Mouse (Mus musculus): ENCODE measurements around the gene Cldn20. TPM values are rescaled to one million over a fixed set of nuclear protein-coding genes. Genes with fewer than 3 reads are reported as not detected.

Gene Cldn20
- polyA plus RNA-seq, 1 experiment from 2014 or later, result not detected

DNA sequence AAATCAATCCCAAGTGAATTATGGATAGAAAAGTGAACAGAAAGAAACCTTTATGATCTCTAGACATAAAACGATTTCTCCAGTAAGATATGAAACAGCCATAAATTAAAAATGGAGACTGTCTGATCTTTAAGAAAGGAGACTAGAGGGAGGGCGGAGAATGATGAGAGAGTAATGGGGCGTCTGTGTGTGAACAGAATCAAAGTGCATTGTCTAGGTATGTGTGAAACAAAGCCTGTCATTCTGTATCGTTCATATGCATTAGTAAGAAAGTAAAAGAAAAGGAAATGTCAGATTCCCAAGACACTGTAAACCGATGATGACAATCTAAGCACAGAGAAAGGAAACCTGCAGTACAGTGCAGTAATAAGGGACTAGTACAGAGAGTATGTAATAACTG lies 8.7 kb downstream of the Cldn20 start:
- Histone ChIP-seq H3K27ac (ENCODE audit: low read depth, low read length) (no peak overlapping the region), H3K4me1 (ENCODE audit: control insufficient read depth, insufficient read depth, low read length) (no peaks in the 10 kb centered on the region), H3K36me3 (ENCODE audit: control insufficient read depth, insufficient read depth, low read length) (no peaks in the 10 kb centered on the region), H3K9me3 (ENCODE audit: control insufficient read depth, low read length) (no peaks in the 10 kb centered on the region), H3K4me2 (no peak overlapping the region), H3K9ac (ENCODE audit: low read length) (no peak overlapping the region), H3K4me3 (ENCODE audit: low read depth, low read length) (no peak overlapping the region), H3K27me3 (ENCODE audit: control insufficient read depth, insufficient read depth, low read length) (no peaks in the 10 kb centered on the region)
- ATAC-seq (ENCODE audit: low FRiP score), result no peak
- no peak for DNase-seq (ENCODE audit: low spot score, missing footprints)
- 90% methylated on average over 5 of the region's 5 CpGs for WGBS

DNA sequence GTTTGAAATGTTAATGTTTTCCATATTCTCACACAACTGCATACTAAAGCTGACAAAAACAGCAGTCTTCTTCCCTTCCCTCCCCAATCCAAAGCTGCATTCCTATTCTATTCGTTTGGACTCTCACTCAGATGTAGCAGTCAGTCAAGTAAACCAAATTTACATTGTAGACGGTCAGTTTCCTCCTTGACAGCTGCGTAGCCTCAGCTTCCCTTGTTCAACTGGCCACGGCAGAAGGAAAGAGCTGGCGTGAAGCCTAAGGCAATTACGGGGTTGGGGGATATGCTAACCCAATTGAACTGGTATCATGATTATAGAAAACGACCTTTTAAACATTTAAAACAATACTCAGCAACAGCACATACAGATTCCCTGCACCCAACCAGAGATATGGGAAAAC lies 15.4 kb downstream of the Cldn20 start:
- WGBS, result 79% methylated on average over 7 of the region's 7 CpGs
- Histone ChIP-seq H3K4me2 (no peak overlapping the region), H3K4me1 (ENCODE audit: control insufficient read depth, insufficient read depth, low read length) (no peaks in the 10 kb centered on the region), H3K36me3 (ENCODE audit: control insufficient read depth, insufficient read depth, low read length) (no peaks in the 10 kb centered on the region), H3K27ac (ENCODE audit: low read depth, low read length) (no peak overlapping the region), H3K9me3 (ENCODE audit: control insufficient read depth, low read length) (no peaks in the 10 kb centered on the region), H3K27me3 (ENCODE audit: control insufficient read depth, insufficient read depth, low read length) (no peaks in the 10 kb centered on the region), H3K9ac (ENCODE audit: low read length) (no peak overlapping the region), H3K4me3 (ENCODE audit: low read depth, low read length) (no peak overlapping the region)
- no peak for DNase-seq (ENCODE audit: low spot score, missing footprints)
- ATAC-seq (ENCODE audit: low FRiP score), result no peak

DNA sequence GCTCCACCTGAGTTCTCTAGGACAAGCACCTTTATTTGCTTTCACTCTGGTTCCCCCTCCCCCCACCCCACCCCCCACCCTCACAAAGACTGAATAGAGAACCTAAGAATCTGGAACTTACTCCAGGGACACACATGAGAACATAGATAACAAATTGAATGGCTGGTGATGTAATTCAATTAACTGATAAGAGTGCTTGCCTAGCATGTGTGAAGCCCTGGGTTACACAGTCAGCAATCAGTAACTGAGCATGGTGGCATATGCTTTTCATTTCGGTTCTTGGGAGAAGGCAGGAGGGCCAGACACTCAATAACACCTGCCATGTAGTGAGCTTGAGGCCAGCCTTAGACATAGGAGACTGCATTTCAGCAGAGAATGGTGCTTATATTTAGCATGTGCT lies 23.9 kb downstream of the Cldn20 start:
- H3K9ac ChIP-seq (ENCODE audit: low read length), result no peak overlapping the region
- no peak overlapping the region for H3K4me2 ChIP-seq
- H3K36me3 ChIP-seq (ENCODE audit: control insufficient read depth, insufficient read depth, low read length), result no peaks in the 10 kb centered on the region
- WGBS, result 89% methylated on average over 1 of the region's 1 CpGs
- no peak for ATAC-seq (ENCODE audit: low FRiP score)
- no peaks in the 10 kb centered on the region for H3K9me3 ChIP-seq (ENCODE audit: control insufficient read depth, low read length)
- H3K27me3 ChIP-seq (ENCODE audit: control insufficient read depth, insufficient read depth, low read length), result no peaks in the 10 kb centered on the region
- DNase-seq (ENCODE audit: low spot score, missing footprints), result no peak
- H3K27ac ChIP-seq (ENCODE audit: low read depth, low read length), result no peak overlapping the region
- no peak overlapping the region for H3K4me3 ChIP-seq (ENCODE audit: low read depth, low read length)
- H3K4me1 ChIP-seq (ENCODE audit: control insufficient read depth, insufficient read depth, low read length), result peaks cover 2% of the 10 kb centered on the region

DNA sequence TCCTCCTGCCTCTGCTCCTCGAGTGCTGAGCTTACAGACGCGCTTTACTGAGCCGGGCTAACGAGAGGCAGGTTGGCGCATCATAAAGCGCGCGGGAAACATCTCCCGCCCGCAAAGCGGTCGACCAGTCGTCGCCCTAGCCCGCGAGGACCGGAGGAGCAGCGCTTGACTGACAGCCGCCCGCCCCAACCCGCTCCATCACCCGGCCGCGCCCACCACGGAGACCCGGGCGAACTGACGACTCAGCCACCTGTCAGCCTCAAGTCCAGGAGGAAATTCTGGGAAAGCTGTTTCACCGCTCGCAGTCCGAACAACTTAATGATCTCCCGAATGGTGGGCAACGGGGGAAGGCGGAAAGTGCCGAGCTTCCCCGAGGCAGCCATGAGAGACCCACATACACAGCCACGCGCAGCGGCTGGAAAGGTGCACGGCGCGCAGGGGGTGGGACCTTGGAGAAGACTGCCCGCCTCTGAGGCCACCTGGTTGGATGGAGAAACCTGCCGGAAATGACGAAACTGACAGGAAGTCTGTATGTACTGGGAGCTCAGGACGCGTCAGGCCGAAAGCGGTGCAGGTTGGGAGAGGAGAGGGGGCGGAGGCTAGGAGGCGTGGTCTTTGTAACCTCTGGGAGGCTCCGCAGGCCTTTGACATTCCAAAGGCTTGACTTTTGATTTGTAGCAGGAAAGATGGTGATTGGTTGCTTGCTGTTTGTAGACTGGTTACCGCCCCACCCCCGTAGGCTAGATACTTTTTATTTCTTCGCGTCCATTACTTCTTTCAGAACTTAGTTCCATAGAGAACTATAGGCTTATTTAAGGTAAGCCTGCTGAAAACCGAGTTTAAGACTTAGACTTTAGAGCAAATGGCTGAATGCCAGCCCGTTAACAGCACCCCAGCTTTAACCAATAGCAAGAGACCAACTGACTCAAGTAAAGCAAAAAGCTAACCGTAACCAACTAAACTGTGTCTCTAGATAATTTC lies 25.3 kb downstream of the Cldn20 start, which contains the start of gene Tfb1m:
Tfb1m (minus strand) TSS at position 451 of the 981 bp plus-strand sequence.
- no peaks in the 10 kb centered on the region for H3K27me3 ChIP-seq (ENCODE audit: control insufficient read depth, insufficient read depth, low read length)
- H3K27ac ChIP-seq (ENCODE audit: low read depth, low read length), result peak within 1 kb of the TSS; percentile 42; the same call in 1 of the 2 replicates
- no peaks in the 10 kb centered on the region for H3K36me3 ChIP-seq (ENCODE audit: control insufficient read depth, insufficient read depth, low read length)
- H3K9me3 ChIP-seq (ENCODE audit: control insufficient read depth, low read length), result no peaks in the 10 kb centered on the region
- ATAC-seq (ENCODE audit: low FRiP score) (peak; percentile 99), DNase-seq (ENCODE audit: low spot score, missing footprints) (peak; percentile 99)
- peak within 1 kb of the TSS; percentile 60 for H3K9ac ChIP-seq (ENCODE audit: low read length)
- WGBS, result under 1% methylated on average over 60 of the region's 60 CpGs
- H3K4me1 ChIP-seq (ENCODE audit: control insufficient read depth, insufficient read depth, low read length), result peaks cover 2% of the 10 kb centered on the region
- H3K4me3 ChIP-seq (ENCODE audit: low read depth, low read length), result peak within 1 kb of the TSS; percentile 59
- H3K4me2 ChIP-seq, result peak within 1 kb of the TSS; percentile 72

DNA sequence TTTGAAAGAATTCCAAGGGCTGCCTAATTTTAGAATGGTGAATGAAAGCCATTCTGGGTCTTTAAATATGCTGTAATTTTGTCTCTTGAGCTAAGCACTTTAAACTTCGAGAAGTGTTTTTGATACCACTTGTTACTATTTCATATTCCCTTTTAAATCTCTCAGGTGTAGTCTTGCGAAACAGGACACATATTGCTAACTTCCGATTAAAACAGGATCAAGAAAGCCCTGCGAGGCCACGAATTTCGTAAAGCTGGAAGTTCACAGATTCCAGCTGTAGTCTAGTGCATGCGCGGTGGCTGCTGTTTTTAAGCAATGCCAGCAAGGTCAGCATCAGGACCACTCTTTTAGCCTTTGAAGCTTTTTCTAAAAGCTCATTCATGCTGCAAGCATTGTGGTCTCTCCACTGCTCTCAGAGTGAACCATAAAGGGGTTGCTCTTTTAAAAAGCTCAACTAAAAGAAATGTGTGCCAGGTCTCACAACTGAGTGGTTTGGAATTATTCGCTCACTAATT lies 26.1 kb downstream of the Cldn20 start:
- DNase-seq (ENCODE audit: low spot score, missing footprints), result no peak
- 76% methylated on average over 9 of the region's 9 CpGs for WGBS
- peak overlapping the region; percentile 72 for H3K4me2 ChIP-seq
- peak overlapping the region; percentile 59; the same call in 1 of the 2 replicates for H3K4me3 ChIP-seq (ENCODE audit: low read depth, low read length)
- H3K36me3 ChIP-seq (ENCODE audit: control insufficient read depth, insufficient read depth, low read length), result no peaks in the 10 kb centered on the region
- H3K4me1 ChIP-seq (ENCODE audit: control insufficient read depth, insufficient read depth, low read length), result peaks cover 2% of the 10 kb centered on the region
- ATAC-seq (ENCODE audit: low FRiP score), result no peak
- H3K27me3 ChIP-seq (ENCODE audit: control insufficient read depth, insufficient read depth, low read length), result no peaks in the 10 kb centered on the region
- H3K27ac ChIP-seq (ENCODE audit: low read depth, low read length), result no peak overlapping the region; the same call in 1 of the 2 replicates
- no peaks in the 10 kb centered on the region for H3K9me3 ChIP-seq (ENCODE audit: control insufficient read depth, low read length)
- no peak overlapping the region for H3K9ac ChIP-seq (ENCODE audit: low read length)

DNA sequence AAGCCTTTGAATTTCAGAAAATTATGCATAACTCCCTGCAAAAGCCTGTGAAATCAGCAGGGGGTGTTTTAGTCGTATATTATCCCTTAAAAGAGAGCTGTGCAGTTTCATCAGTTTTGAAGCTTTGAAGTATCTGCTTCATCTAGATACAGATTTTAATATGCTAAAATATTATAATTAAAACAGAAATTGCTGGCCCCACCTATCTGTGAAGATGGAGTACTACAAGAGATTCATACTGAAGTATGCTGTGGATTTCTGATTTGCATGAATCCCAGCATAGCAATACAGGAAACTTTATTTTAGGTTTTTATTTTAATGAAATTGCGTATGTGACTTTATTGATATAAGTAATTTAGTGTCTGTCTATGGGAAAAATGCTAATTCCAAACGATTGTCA lies 28.2 kb downstream of the Cldn20 start:
- no peaks in the 10 kb centered on the region for H3K27me3 ChIP-seq (ENCODE audit: control insufficient read depth, insufficient read depth, low read length)
- WGBS, result 76% methylated on average over 3 of the region's 3 CpGs
- ATAC-seq (ENCODE audit: low FRiP score), result no peak
- H3K36me3 ChIP-seq (ENCODE audit: control insufficient read depth, insufficient read depth, low read length), result no peaks in the 10 kb centered on the region
- no peak overlapping the region for H3K4me2 ChIP-seq
- no peak overlapping the region for H3K27ac ChIP-seq (ENCODE audit: low read depth, low read length)
- H3K9me3 ChIP-seq (ENCODE audit: control insufficient read depth, low read length), result no peaks in the 10 kb centered on the region
- H3K9ac ChIP-seq (ENCODE audit: low read length), result no peak overlapping the region
- peaks cover 2% of the 10 kb centered on the region for H3K4me1 ChIP-seq (ENCODE audit: control insufficient read depth, insufficient read depth, low read length)
- H3K4me3 ChIP-seq (ENCODE audit: low read depth, low read length), result no peak overlapping the region
- no peak for DNase-seq (ENCODE audit: low spot score, missing footprints)

DNA sequence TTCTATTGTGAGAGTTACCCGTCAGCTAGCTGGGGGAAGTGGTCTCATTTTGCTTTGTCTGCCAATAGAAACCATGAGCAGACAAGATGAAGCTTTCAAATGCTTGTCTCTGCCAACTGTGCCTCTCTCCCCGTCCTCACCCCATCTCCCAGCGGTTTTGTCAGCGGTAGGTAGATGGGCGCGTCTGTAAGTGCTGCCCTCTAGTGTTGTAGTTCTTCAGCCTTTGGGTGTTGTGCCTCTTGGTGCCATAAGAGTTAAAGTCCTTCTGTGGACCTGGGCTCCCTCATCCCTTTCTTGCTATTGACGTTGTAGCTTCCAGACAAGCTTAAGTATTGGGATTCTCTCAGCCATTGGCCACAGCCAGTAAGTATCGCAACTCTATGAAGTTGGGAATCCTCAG lies 30.1 kb downstream of the Cldn20 start:
- no peak for ATAC-seq (ENCODE audit: low FRiP score)
- 59% methylated on average over 8 of the region's 8 CpGs for WGBS

DNA sequence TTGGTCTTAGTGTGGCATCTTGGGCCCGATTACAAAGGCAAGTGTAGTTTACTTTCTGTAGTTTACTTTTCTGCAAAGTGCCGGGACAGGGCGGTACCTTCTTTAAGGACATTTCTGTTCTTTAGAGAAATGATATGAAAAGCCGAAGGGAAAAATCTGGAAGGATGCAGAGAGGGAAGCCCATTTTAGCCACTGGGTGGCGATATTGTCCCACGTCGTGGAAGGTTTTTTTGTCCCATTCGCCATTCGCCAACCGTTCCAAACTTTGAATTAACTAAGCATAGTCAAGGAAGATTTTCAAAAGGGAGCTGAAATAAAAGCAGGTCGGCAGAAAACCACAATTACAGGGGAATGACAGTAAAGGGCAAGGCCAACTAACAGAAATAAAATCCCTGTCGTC lies 38.5 kb downstream of the Cldn20 start:
- no peak overlapping the region for H3K27ac ChIP-seq (ENCODE audit: low read depth, low read length)
- H3K4me3 ChIP-seq (ENCODE audit: low read depth, low read length), result no peak overlapping the region
- WGBS, result 7% methylated on average over 12 of the region's 12 CpGs
- no peaks in the 10 kb centered on the region for H3K27me3 ChIP-seq (ENCODE audit: control insufficient read depth, insufficient read depth, low read length)
- H3K4me2 ChIP-seq, result no peak overlapping the region
- peak; percentile 98 for DNase-seq (ENCODE audit: low spot score, missing footprints)
- no peak overlapping the region for H3K9ac ChIP-seq (ENCODE audit: low read length)
- no peaks in the 10 kb centered on the region for H3K36me3 ChIP-seq (ENCODE audit: control insufficient read depth, insufficient read depth, low read length)
- ATAC-seq (ENCODE audit: low FRiP score), result 0 out of 2 replicates have a peak, but pooled peaks have one; percentile 16
- no peaks in the 10 kb centered on the region for H3K9me3 ChIP-seq (ENCODE audit: control insufficient read depth, low read length)
- H3K4me1 ChIP-seq (ENCODE audit: control insufficient read depth, insufficient read depth, low read length), result no peaks in the 10 kb centered on the region

More for the DNA sequence above, 30.1 kb downstream of the Cldn20 start:
- DNase-seq (ENCODE audit: low spot score, missing footprints), result no peak
- H3K4me3 ChIP-seq (ENCODE audit: low read depth, low read length), result no peak overlapping the region
- H3K4me1 ChIP-seq (ENCODE audit: control insufficient read depth, insufficient read depth, low read length), result peaks cover 2% of the 10 kb centered on the region; the same call in 1 of the 2 replicates
- no peak overlapping the region for H3K27ac ChIP-seq (ENCODE audit: low read depth, low read length)
- H3K9me3 ChIP-seq (ENCODE audit: control insufficient read depth, low read length), result no peaks in the 10 kb centered on the region
- no peak overlapping the region for H3K4me2 ChIP-seq
- H3K9ac ChIP-seq (ENCODE audit: low read length), result no peak overlapping the region
- H3K27me3 ChIP-seq (ENCODE audit: control insufficient read depth, insufficient read depth, low read length), result no peaks in the 10 kb centered on the region
- no peaks in the 10 kb centered on the region for H3K36me3 ChIP-seq (ENCODE audit: control insufficient read depth, insufficient read depth, low read length)
